In genomic region chr16:7407862-7408640, GRCm38 (mm10) we compare ENCODE assay signal across 17 mouse cellular contexts.
DNase-seq lines count a peak whose midpoint lies in the region; ATAC-seq and TF ChIP-seq lines count a peak whose summit lies in the region.
"Had no signal": no experiment of that assay in that cellular context is flagged by ENCODE, and none has a peak within 500 bp of the region (broad histone marks: within the 10 kb centered on the region; RNA-seq: fewer than 3 reads in every experiment).

No protein-coding gene starts in this region.

- no peaks in the 10 kb centered on the region for H3K36me3 ChIP-seq in embryonic facial prominence, embryonic 10.5 days (replicated peaks)
- H3K36me3 ChIP-seq in hindbrain, embryonic 12.5 days = no peaks in the 10 kb centered on the region
- no peaks in the 10 kb centered on the region for H3K36me3 ChIP-seq in neural tube, embryonic 14.5 days (ENCODE audit: control insufficient read depth, insufficient read depth, low read length)
- H3K36me3 ChIP-seq in heart, adult 2 months (ENCODE audit: control insufficient read depth, insufficient read depth, low read length) = no peaks in the 10 kb centered on the region
- H3K36me3 ChIP-seq: heart, embryonic 13.5 days had no signal

- no peak for TF ChIP-seq EP300 in heart, adult 2 months (IDR thresholded peaks at IDR 0.05; ENCODE audit: insufficient read depth, low read depth, low read length)

- H3K4me2 ChIP-seq in hindbrain, embryonic 12.5 days (replicated peaks) = no peak overlapping the region
- no peak overlapping the region for H3K4me2 ChIP-seq in neural tube, embryonic 14.5 days (ENCODE audit: low read depth, low read length)
- H3K4me2 ChIP-seq: heart, embryonic 13.5 days had no signal

- DNase-seq in left cerebral cortex, postnatal 4 days = peak; percentile 6
- DNase-seq in left cerebral cortex, postnatal 25 days (ENCODE audit: low spot score in 2 of 2) = no peak
- peak; percentile 29 for DNase-seq in embryonic facial prominence, embryonic 10.5 days (ENCODE audit: low spot score)
- DNase-seq in heart, adult 2 months = no peak
- no peak for DNase-seq in T-cell, adult 2 months (ENCODE audit: low spot score)
- DNase-seq: adrenal gland, postnatal 14 days; cerebellum, adult 8-10 months; heart, postnatal 4 days; kidney, adult 11 months; liver; lung, adult 18-20 months had no signal

- WGBS in embryonic facial prominence, embryonic 10.5 days = 46% methylated on average over 12 of the region's 12 CpGs
- WGBS in hindbrain, embryonic 12.5 days = 43% methylated on average over 12 of the region's 12 CpGs
- 41% methylated on average over 12 of the region's 12 CpGs for WGBS in neural tube, embryonic 14.5 days
- 61% methylated on average over 12 of the region's 12 CpGs for WGBS in heart, adult 2 months

- no peaks in the 10 kb centered on the region for H3K27me3 ChIP-seq in embryonic facial prominence, embryonic 10.5 days (replicated peaks; ENCODE audit: low read depth, poor library complexity, severe bottlenecking)
- H3K27me3 ChIP-seq in hindbrain, embryonic 12.5 days = no peaks in the 10 kb centered on the region
- H3K27me3 ChIP-seq in neural tube, embryonic 14.5 days (ENCODE audit: control insufficient read depth, insufficient read depth, low read length) = no peaks in the 10 kb centered on the region
- no peaks in the 10 kb centered on the region for H3K27me3 ChIP-seq in heart, adult 2 months (ENCODE audit: control insufficient read depth, insufficient read depth, low read length)
- H3K27me3 ChIP-seq: heart, embryonic 13.5 days had no signal

- peaks cover 15% of the 10 kb centered on the region for H3K4me1 ChIP-seq in embryonic facial prominence, embryonic 10.5 days
- H3K4me1 ChIP-seq in hindbrain, embryonic 12.5 days = peaks cover 19% of the 10 kb centered on the region
- H3K4me1 ChIP-seq in neural tube, embryonic 14.5 days (ENCODE audit: control insufficient read depth, insufficient read depth, low read length) = peaks cover 5% of the 10 kb centered on the region
- no peaks in the 10 kb centered on the region for H3K4me1 ChIP-seq in heart, adult 2 months (ENCODE audit: control insufficient read depth, insufficient read depth, low read length)
- H3K4me1 ChIP-seq: heart, embryonic 13.5 days had no signal

- no peaks in the 10 kb centered on the region for H3K79me2 ChIP-seq in heart, adult 2 months (replicated peaks; ENCODE audit: control insufficient read depth, insufficient read depth, low read length)

- no peak overlapping the region for H3K9ac ChIP-seq in hindbrain, embryonic 12.5 days
- H3K9ac ChIP-seq in neural tube, embryonic 14.5 days (replicated peaks; ENCODE audit: low read depth, low read length) = no peak overlapping the region
- H3K9ac ChIP-seq in heart, adult 2 months (ENCODE audit: low read depth, low read length) = no peak overlapping the region
- H3K9ac ChIP-seq: heart, embryonic 13.5 days had no signal

- peak; percentile 64; the same call in 1 of the 2 replicates for ATAC-seq in hindbrain, embryonic 12.5 days (ENCODE audit: low FRiP score)
- peak; percentile 80 for ATAC-seq in neural tube, embryonic 14.5 days (ENCODE audit: low read depth)

- TF ChIP-seq CTCF in heart, adult 2 months (IDR thresholded peaks at IDR 0.05) = no peak

- H3K27ac ChIP-seq in embryonic facial prominence, embryonic 10.5 days (replicated peaks) = no peak overlapping the region; the same call in 1 of the 2 replicates
- H3K27ac ChIP-seq in hindbrain, embryonic 12.5 days = no peak overlapping the region
- H3K27ac ChIP-seq in neural tube, embryonic 14.5 days (ENCODE audit: low read depth, low read length) = peak overlapping the region; percentile 52; the same call in 1 of the 2 replicates
- no peak overlapping the region for H3K27ac ChIP-seq in heart, adult 2 months
- H3K27ac ChIP-seq: heart, embryonic 13.5 days; layer of hippocampus, adult 2 months; macrophage had no signal

- intact Hi-C loops in left cerebral cortex, postnatal 4 days (cut with DNase I) = no loop called here
- intact Hi-C loops in left cerebral cortex, postnatal 25 days (cut with DNase I) = no loop called here
- intact Hi-C loops in heart, adult 2 months (cut with DNase I) = no loop called here

- no peak for TF ChIP-seq POLR2A in heart, adult 2 months (IDR thresholded peaks at IDR 0.05; ENCODE audit: insufficient read depth, low read depth, low read length)

- no peaks in the 10 kb centered on the region for H3K9me3 ChIP-seq in embryonic facial prominence, embryonic 10.5 days
- H3K9me3 ChIP-seq in hindbrain, embryonic 12.5 days (replicated peaks) = no peaks in the 10 kb centered on the region
- H3K9me3 ChIP-seq in neural tube, embryonic 14.5 days (ENCODE audit: control insufficient read depth, low read length) = no peaks in the 10 kb centered on the region
- H3K9me3 ChIP-seq: heart, embryonic 13.5 days had no signal

- no peak overlapping the region for H3K4me3 ChIP-seq in embryonic facial prominence, embryonic 10.5 days
- H3K4me3 ChIP-seq in hindbrain, embryonic 12.5 days = no peak overlapping the region
- no peak overlapping the region for H3K4me3 ChIP-seq in neural tube, embryonic 14.5 days (ENCODE audit: low read depth, low read length)
- H3K4me3 ChIP-seq in heart, adult 2 months = no peak overlapping the region
- H3K4me3 ChIP-seq: heart, embryonic 13.5 days; layer of hippocampus, adult 2 months; myocyte had no signal

Comparison
In these comparisons a context has a peak if more than half of its experiments do, and no peak if none do; other contexts are left out.
1. DNase-seq: peak in left cerebral cortex, postnatal 4 days (single experiment) and embryonic facial prominence, embryonic 10.5 days (single experiment); none in left cerebral cortex, postnatal 25 days (0 of 2), heart, adult 2 months (0 of 2) and T-cell, adult 2 months (single experiment).